Mouse (Mus musculus) myocyte (in vitro differentiated cells): Measurements from ENCODE around the gene Anapc1. TPM values are rescaled to one million over a fixed set of nuclear protein-coding genes. Genes with fewer than 3 reads are reported as not detected.

ENCODE experiments used
- H3K27me3 ChIP-seq: one replicate; pipeline ENCODE4 v1.6.1; 2011; ENCODE audit not compliant: control insufficient read depth, insufficient read depth, insufficient read length
- H3K36me3 ChIP-seq: one replicate; pipeline ENCODE4 v1.6.1; 2011; ENCODE audit not compliant: control insufficient read depth, insufficient read depth
- H3K4me2 ChIP-seq: one replicate; pipeline ENCODE4 v1.6.1; 2011; ENCODE audit warnings: low read depth, control low read depth
- H3K4me3 ChIP-seq: one replicate; pipeline ENCODE4 v1.5.1; 2011; ENCODE audit warnings: mild to moderate bottlenecking, control low read depth, moderate library complexity
- H3K79me2 ChIP-seq: one replicate; pipeline ENCODE4 v1.6.1; 2011; ENCODE audit not compliant: control insufficient read depth, insufficient read depth
- H3ac ChIP-seq: one replicate; pipeline ENCODE4 v1.6.1; 2011; ENCODE audit not compliant: control insufficient read depth, insufficient read length
- CEBPB ChIP-seq: IDR thresholded peaks from 2 replicates; pipeline ENCODE4 v1.6.1; 2011; ENCODE audit warnings: mild to moderate bottlenecking, moderate library complexity; ENCODE audit not compliant: poor library complexity, insufficient read depth, severe bottlenecking
- E2F4 ChIP-seq: IDR thresholded peaks from one replicate; pipeline ENCODE4 v1.6.1; 2011; ENCODE audit warnings: mild to moderate bottlenecking, control low read depth, moderate library complexity; ENCODE audit not compliant: insufficient read depth
- MAX ChIP-seq: IDR thresholded peaks from one replicate; pipeline ENCODE4 v1.6.1; 2011; ENCODE audit warnings: low read depth, mild to moderate bottlenecking, control low read depth
- MYOD1 ChIP-seq, 3 experiments: IDR thresholded peaks; one replicate each; pipeline ENCODE4 v1.6.1; 2011; ENCODE audit warnings: control low read depth in 2 of 3, low read depth in 2 of 3, mild to moderate bottlenecking in 2 of 3, moderate library complexity in 1 of 3; ENCODE audit not compliant: insufficient read length in 2 of 3, control insufficient read depth in 1 of 3
- MYOG ChIP-seq, 3 experiments: IDR thresholded peaks; one replicate each; pipeline ENCODE4 v1.6.1; 2011; ENCODE audit warnings: control low read depth in 2 of 3, low read depth in 2 of 3, mild to moderate bottlenecking in 2 of 3; ENCODE audit not compliant: insufficient read length in 2 of 3, control insufficient read depth in 1 of 3, insufficient read depth in 1 of 3
- POLR2A ChIP-seq: IDR thresholded peaks from one replicate; pipeline ENCODE4 v1.6.1; 2011; ENCODE audit warnings: low read depth, mild to moderate bottlenecking, control low read depth, moderate library complexity; ENCODE audit not compliant: insufficient read length
- POLR2AphosphoS2 ChIP-seq: IDR thresholded peaks from one replicate; pipeline ENCODE4 v1.6.1; 2011; ENCODE audit warnings: low read depth, control low read depth; ENCODE audit not compliant: insufficient read length
- REST ChIP-seq: IDR thresholded peaks from one replicate; pipeline ENCODE4 v1.6.1; 2011; ENCODE audit warnings: mild to moderate bottlenecking, control low read depth, moderate library complexity; ENCODE audit not compliant: insufficient read depth, insufficient read length
- SRF ChIP-seq: IDR thresholded peaks from one replicate; pipeline ENCODE4 v1.6.1; 2011; ENCODE audit warnings: low read depth; ENCODE audit not compliant: control insufficient read depth, insufficient read length
- TCF12 ChIP-seq: IDR thresholded peaks from one replicate; pipeline ENCODE4 v1.6.1; 2011; ENCODE audit warnings: mild to moderate bottlenecking, control low read depth; ENCODE audit not compliant: poor library complexity, insufficient read depth, severe bottlenecking
- TCF3 ChIP-seq: IDR thresholded peaks from one replicate; pipeline ENCODE4 v1.6.1; 2011; ENCODE audit warnings: low read depth, control low read depth; ENCODE audit not compliant: insufficient read length
- USF1 ChIP-seq: IDR thresholded peaks from one replicate; pipeline ENCODE4 v1.6.1; 2011; ENCODE audit warnings: low read depth, mild to moderate bottlenecking, control low read depth, moderate library complexity
- polyA plus RNA-seq: library from polyadenylated mRNA; unstranded; fragments of >200 nt; fragmentation: generic; extraction: Trizol; gene quantifications from one replicate; pipeline ENCODE4 v1.2.1, GENCODE M21; 2012; ENCODE audit warnings: missing spikeins

The Anapc1 gene
- polyA plus RNA-seq, 1 experiment = 36.4 TPM

- Histone ChIP-seq H3K27me3 (no peaks in the 10 kb centered on the region), H3ac (no peak overlapping the region)
Observed at GRCm38 (mm10) chr2:128709264-128709663, 22.1 kb upstream of the Anapc1 start.

GRCm38 (mm10) chr2:128704474-128704873, 17.3 kb upstream of the Anapc1 start:
- Histone ChIP-seq H3K36me3 (no peaks in the 10 kb centered on the region), H3K4me2 (no peak overlapping the region), H3K4me3 (no peak overlapping the region), H3ac (no peak overlapping the region), H3K79me2 (no peaks in the 10 kb centered on the region), H3K27me3 (no peaks in the 10 kb centered on the region)
- TF ChIP-seq POLR2AphosphoS2 = no peak
- TF ChIP-seq TCF3 = no peak
- no peak for TF ChIP-seq POLR2A
- TF ChIP-seq TCF12 = no peak
- no peak for TF ChIP-seq MYOG (IDR thresholded peaks at IDR 0.05; ENCODE audit: control insufficient read depth in 1 of 3, insufficient read depth in 1 of 3, insufficient read length in 2 of 3, low read depth in 2 of 3)
- TF ChIP-seq USF1 = no peak
- no peak for TF ChIP-seq E2F4
- TF ChIP-seq MAX = no peak
- no peak for TF ChIP-seq REST
- no peak for TF ChIP-seq MYOD1 (IDR thresholded peaks at IDR 0.05; ENCODE audit: control insufficient read depth in 1 of 3, insufficient read length in 2 of 3, low read depth in 2 of 3)
- TF ChIP-seq CEBPB = no peak
- TF ChIP-seq SRF = no peak

More at GRCm38 (mm10) chr2:128709264-128709663, 22.1 kb upstream of the Anapc1 start:
- H3K36me3 ChIP-seq = no peaks in the 10 kb centered on the region
- TF ChIP-seq USF1 (no peak), CEBPB (no peak), MYOD1 (IDR thresholded peaks at IDR 0.05; ENCODE audit: control insufficient read depth in 1 of 3, insufficient read length in 2 of 3, low read depth in 2 of 3) (no peak), MAX (no peak), MYOG (IDR thresholded peaks at IDR 0.05; ENCODE audit: control insufficient read depth in 1 of 3, insufficient read depth in 1 of 3, insufficient read length in 2 of 3, low read depth in 2 of 3) (no peak), E2F4 (no peak), REST (no peak), SRF (no peak), POLR2AphosphoS2 (no peak), TCF3 (no peak), TCF12 (no peak), POLR2A (no peak)
- no peaks in the 10 kb centered on the region for H3K79me2 ChIP-seq
- H3K4me3 ChIP-seq = no peak overlapping the region
- H3K4me2 ChIP-seq = no peak overlapping the region

GRCm38 (mm10) chr2:128699201-128699885, 12.2 kb upstream of the Anapc1 start:
- Histone ChIP-seq H3K79me2 (no peaks in the 10 kb centered on the region), H3K4me3 (peak overlapping the region; percentile 69), H3K36me3 (no peaks in the 10 kb centered on the region), H3K27me3 (no peaks in the 10 kb centered on the region), H3ac (peak overlapping the region; percentile 8), H3K4me2 (peak overlapping the region; percentile 99)
- no peak for TF ChIP-seq REST
- no peak for TF ChIP-seq MYOG (IDR thresholded peaks at IDR 0.05; ENCODE audit: control insufficient read depth in 1 of 3, insufficient read depth in 1 of 3, insufficient read length in 2 of 3, low read depth in 2 of 3)
- no peak for TF ChIP-seq USF1
- TF ChIP-seq SRF = no peak
- TF ChIP-seq E2F4 = no peak
- no peak for TF ChIP-seq TCF12
- no peak for TF ChIP-seq MYOD1 (IDR thresholded peaks at IDR 0.05; ENCODE audit: control insufficient read depth in 1 of 3, insufficient read length in 2 of 3, low read depth in 2 of 3)
- no peak for TF ChIP-seq POLR2AphosphoS2

GRCm38 (mm10) chr2:128698693-128699181, 11.5 kb upstream of the Anapc1 start, which contains the start of gene Mertk:
Gene Mertk (plus strand): TSS chr2:128698956.
- H3K36me3 ChIP-seq = no peaks in the 10 kb centered on the region
- H3K4me2 ChIP-seq = peak within 1 kb of the TSS; percentile 99
- TF ChIP-seq POLR2A (peak; percentile 83), TCF3 (no peak), SRF (no peak), POLR2AphosphoS2 (peak; percentile 46), TCF12 (no peak), REST (no peak), E2F4 (no peak), MAX (no peak), USF1 (no peak), CEBPB (no peak), MYOD1 (IDR thresholded peaks at IDR 0.05; ENCODE audit: control insufficient read depth in 1 of 3, insufficient read length in 2 of 3, low read depth in 2 of 3) (no peak)
- H3ac ChIP-seq = peak within 1 kb of the TSS; percentile 8
- no peaks in the 10 kb centered on the region for H3K27me3 ChIP-seq
- peak within 1 kb of the TSS; percentile 69 for H3K4me3 ChIP-seq
- no peaks in the 10 kb centered on the region for H3K79me2 ChIP-seq
